Mouse (Mus musculus): ENCODE data around the gene Epha2.

Epha2 gene

DNA sequence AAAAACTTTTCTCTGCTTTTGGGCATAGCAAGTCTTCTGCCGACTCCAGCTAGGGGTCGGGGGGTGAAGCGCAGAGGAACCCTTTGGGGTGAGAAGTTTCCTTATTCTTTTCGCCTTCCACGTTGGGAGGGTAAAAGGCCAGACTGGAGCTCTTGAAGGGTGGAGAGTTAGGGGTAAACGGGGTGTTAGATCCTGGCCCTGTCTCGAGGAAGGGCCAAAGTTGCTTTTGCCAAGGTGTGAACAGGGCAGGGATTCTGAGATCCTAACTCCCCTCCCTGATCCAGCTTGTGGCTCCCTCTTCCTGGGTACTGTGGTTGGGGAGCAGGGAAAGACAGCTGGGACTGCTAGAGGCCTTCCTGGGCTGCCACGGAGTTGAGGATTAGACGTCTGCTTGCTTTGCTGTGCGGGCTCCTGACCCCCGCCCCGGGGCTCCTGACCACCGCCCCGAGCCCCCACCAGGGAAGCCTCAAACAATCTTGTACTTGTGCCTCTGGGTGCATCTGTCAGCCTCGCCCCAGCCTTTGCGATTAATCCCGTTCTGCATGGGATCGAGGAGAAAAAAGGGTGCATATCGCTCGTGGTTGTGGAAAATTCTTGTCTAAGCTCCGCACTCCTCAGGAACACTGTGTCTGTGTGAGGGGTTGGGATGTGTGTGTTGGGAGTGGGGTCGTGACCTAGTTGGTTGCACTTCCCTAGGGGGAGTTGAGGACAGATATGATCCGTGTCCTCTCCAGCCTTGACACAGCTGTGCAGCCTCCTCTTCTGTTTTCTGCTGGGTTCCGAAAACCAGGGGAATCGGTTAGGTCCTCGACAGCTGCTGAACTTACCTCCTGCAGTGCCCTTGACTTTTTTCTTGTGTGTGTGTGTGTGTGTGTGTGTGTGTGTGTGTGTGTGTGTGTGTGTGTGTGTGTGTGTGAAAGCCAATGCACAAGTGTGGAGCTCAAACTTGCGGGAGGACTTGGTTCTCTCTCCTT, 1.7 kb downstream of the Epha2 start:
- in situ Hi-C loops (cut with MboI, MseI): no loop called here

DNA sequence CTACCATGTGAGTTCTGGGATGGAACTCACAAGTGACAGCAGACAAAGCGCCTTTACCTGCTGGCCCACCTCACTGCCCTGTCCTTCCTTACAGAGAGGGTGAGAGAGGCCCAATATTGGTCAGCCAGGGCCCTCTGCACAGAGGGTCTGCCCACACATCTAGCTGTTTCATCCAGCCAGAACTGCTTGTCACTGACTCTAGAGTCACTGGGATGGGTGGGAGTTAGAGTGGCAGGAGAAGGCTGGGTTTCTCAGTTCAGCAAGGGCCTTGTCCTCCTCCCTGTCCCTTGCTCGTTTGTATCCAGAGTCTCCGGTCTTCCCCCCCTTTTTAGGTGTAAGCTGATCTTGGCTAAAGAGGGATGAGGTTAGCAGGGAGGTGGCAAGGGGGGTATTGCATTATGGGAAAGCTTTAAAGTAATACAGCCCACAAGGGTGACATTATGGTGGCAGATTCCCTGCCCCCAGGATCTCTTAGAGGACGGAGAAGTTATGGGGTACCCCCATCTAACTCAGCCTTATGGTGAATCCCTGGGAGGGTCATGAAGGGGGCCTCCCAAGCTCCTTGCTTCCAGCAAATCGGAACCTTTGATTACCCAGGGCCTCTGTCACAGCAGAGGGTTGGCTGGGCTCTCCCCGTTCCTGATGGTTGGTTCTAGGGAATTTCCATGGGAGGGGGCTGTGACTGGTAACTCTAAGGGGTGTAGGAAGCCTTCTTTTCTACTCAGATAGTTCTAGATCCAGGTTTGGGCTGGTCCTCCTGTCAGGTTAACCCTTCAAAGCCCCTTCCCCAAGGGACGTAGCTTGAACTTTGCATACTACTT, 2.6 kb downstream of the Epha2 start:
- in situ Hi-C loops (cut with MboI, MseI): no loop called here

DNA sequence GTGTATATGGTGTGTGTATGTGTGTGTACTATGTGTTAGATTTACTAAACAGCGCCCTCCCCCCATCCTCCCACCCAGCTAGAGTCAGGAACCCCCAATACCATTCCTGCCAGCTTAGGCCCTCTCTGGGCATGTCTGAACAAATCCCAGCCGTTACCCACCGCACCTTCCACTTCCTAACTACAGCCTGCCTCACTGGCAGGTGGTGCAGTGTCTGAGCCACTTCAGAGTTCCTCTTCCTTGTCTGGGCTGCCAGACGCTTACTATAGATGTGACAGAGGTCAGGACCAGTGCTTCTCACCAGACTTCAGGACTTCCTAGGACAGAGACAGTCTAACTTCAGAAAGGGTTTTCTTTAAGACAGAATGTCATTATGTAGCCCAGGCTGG, 3.2 kb downstream of the Epha2 start:
- in situ Hi-C loops (cut with MboI, MseI): no loop called here

DNA sequence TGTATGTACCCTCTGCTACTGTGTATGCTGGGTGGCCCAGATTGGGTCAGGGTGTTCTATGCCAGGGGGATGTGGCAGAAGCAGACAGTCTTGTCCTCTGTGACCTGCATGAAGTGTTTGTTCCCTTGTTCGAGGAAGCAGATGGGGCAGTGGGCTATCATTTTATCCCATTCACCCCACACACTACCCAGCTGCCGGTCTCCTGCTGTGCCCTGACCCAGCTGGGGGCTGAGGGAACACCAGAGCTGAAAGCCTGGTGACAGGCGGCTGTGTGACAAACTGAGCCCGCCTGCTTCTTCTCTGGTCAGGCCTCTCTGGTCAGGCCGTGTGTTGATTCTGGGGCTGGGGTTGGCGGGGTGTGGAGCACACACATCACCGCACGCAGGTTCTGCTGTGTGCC, 5.0 kb downstream of the Epha2 start:
- in situ Hi-C loops (cut with MboI, MseI): no loop called here

DNA sequence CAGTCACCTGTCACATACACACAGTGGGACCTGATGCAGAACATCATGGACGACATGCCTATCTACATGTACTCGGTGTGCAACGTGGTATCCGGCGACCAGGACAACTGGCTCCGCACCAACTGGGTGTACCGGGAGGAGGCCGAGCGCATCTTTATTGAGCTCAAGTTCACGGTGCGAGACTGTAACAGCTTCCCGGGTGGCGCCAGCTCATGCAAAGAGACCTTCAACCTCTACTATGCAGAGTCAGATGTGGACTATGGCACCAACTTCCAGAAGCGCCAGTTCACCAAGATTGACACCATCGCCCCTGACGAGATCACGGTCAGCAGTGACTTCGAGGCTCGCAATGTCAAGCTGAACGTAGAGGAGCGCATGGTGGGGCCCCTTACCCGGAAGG, 7.3 kb downstream of the Epha2 start:
- in situ Hi-C loops (cut with MboI, MseI): no loop called here

DNA sequence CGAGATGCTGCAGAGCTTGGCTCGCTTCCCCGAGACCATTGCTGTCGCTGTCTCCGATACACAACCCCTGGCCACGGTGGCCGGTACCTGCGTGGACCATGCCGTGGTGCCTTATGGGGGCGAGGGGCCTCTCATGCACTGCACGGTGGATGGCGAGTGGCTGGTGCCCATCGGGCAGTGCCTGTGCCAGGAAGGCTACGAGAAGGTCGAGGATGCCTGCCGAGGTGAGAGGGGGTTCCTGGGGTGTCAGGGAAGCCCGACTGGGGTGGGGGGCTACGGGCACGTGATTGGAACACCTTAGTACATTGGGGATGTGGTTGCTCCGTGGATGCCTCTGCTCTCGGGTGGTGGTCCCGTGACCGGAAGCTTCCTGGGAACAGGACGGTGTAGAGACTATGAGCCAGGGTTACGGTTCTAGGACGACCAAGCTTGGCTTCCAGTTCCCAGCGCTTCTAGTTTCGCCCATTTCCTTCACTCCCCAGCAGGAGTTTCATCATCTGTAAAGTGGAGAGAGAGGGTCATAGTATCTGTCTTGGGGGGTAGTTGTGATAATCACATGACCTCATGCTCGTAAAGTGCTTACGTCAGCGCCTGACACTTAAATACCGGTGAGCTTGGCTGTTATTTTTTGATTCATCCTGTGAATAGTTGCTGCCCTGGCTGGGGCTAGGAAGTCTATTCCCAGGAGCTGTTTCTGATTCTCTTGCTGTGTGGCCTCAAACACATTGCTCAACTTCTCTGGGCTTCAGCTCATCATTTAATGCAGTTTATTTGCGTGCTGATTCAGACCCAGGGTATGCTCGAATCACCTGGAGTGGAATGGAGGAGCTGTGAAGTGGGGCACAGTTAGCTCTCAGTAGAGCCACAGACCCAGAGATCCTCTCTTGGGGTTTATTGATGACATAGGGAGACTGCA, 8.1 kb downstream of the Epha2 start:
- in situ Hi-C loops (cut with MboI, MseI): no loop called here

DNA sequence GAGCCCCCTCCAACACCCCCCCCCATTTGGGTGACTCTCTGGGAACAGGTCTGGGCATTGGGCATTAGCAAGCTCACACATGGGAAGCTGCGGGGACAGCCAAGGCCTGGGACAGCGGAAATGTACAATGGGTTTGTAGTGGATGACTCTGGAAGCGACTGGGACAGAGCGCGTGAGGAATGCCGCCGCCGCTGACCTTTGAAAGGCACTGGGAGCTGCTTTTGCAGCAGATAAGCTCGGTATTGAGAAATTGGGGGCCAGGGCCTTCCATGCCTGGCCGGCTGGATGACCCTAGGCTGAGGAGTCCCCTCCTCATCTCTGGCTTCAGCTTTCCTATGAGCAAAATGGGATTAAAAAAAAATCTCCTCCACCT, 8.7 kb downstream of the Epha2 start:
- in situ Hi-C loops (cut with MboI, MseI): no loop called here

DNA sequence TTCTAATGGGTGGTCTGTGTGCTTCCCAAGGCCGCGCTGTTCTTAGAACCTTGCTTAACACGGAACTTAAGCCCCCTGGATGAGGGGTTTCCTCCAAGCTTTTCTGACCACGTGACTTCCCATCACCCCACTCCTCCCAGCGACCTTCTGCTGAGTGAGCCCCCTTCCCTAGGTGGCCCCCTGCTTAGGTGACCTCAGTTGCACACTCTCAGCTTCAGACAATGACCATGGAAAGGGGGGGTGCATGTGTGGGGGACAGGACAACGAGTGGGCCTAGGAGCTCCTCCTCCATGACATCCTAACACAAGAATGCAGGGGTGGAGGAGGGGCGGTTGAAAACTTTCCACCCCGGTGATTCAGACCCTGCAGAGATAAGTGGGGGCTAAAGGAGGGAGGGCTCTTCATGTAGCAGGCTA, 9.2 kb downstream of the Epha2 start:
- in situ Hi-C loops (cut with MboI, MseI): no loop called here

DNA sequence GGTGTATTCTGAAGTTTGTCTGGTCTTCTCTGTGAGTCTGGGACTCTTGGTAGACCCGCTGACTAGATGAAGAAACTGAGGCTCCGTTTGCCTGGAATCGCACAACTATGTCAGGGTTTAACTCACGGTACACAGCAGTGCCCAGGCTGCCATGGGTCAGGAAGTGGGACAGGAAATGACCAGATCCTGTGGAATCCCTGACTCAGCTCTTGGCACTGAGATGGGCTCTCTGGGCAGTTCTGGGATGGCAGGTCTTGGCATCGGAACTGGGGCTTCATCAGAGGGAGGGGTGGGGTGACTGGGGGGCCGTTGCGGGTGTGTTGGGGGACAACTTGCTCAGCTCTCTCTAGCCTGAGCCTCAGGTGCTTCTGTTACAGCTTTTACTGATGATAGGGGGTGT, 10.0 kb downstream of the Epha2 start:
- in situ Hi-C loops (cut with MboI, MseI): no loop called here

DNA sequence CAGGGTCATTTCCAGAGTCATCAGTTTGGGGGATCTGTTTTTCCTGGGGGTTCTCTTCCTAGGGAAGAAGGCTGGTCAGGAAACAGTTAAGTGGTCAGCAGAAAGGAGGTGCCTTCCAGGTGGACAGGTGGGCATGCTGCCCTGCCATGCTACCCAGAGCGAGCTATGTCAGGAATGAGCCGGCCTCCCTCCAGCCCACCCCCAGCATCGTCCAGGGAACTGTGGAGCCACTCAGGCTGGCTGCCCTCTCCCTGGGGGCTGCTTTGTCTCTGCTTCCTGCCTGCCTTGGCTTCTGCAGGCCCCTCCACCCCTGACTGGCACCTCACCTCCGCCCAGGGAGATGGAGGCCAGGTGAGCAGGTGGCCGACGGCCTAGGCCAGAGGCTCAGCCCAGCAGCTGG, 10.5 kb downstream of the Epha2 start:
- in situ Hi-C loops (cut with MboI, MseI): no loop called here

DNA sequence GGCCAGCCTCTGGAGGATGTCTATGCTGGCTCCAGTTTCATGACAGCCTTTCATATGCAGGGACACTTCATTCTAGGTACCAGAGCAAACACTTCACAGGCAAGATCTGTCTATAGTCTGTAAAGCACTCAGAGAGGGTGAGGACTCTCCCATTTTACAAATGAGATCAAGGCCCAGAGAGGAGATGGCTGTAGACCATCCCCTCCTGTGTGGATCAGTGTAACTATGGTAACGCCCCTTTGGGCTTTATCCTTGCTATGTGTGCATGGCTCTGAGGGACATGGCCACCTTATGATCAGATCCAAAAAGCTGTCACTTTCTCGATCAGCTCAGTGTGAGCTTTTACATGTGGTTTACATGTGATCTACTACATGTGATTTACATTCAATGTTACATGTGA, 10.9 kb downstream of the Epha2 start:
- in situ Hi-C loops (cut with MboI, MseI): no loop called here

DNA sequence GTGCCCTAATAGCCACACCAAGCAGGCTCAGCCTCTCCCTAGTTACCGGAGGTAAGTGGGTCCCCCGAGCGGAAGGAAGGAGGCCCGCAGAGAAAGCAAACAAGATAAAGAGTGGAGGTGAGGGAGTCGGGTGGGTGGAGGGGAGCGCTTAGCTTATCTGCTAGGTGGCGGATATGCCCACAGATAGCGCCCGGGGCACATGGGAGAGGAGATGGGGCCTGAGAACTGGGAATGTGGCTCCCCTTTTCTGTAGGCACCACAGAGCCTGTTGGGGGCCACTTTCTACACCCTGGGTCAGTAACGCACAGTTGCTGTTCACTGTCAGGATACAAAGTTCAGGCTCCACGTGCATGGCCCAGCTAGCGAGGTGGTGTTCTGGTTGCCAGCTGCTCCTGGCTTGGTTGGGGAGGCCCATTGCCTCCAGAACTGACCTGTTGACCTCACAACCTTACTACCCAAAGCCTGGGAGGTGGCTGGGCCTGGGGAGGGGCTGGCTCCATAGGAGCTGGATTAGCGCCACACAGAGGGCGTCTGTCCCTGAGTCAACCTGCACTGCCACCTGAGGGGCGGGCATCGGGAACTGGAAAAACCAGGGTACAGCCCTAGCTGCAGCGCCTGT, 11.6 kb downstream of the Epha2 start:
- in situ Hi-C loops (cut with MboI, MseI): no loop called here

DNA sequence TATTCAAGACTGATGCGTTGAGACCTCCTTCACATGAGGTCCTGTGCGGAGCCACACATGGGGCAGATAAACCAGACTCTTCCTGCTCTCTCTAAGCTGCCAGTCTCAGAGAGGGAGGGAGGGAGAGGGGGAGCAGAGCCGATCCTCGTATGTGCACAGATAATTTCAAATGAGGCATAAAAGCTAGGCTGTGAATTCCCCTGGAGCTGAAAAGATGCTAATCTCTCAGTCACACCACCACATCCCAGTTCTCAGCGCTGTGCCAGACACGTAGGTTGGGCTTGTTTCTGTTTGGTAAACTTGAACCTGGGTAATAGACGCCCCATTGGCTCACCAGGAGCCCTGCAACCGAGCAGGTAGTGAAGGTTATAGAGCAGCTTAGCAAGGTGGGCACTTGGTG, 12.4 kb downstream of the Epha2 start:
- in situ Hi-C loops (cut with MboI, MseI): no loop called here

DNA sequence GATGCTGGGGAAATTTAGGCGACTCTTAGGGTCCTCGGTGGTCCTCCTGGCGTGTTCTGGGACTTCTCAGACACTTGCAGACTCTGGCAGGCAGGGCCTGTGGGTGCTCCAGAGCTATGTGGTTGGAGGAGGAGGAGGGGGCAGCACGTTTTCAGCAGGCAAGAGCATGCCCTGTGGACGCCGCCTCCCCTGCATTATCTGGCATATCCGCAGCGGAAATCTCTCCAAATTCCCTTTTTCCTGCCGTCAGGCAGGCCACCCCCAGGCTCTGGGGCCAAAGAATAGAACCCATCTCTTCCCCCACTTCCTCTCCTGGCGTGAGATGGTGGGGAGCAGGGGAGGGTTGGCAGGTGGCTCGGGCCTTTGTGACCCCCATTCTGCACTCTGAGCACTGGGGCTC, 12.9 kb downstream of the Epha2 start:
- in situ Hi-C loops (cut with MboI, MseI): no loop called here

DNA sequence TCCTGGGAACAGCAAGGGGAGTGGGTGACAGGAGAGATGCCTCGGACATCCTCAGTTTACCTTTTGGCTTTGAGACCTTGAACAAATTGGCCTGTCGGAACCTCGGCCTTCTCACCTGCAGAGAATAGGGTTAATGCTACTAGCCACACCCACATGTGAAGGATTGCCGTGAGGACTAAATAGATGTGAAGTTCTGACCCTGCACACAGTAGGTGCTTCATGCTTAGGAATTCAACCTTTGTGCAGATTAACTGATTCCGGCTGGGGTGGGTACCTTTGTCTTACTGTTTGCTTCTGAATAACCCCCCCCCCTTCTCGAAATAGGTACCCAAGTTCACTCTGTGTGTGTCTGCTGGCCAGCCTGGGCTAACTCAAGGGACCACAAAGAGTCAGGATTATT, 13.7 kb downstream of the Epha2 start:
- in situ Hi-C loops (cut with MboI, MseI): no loop called here

DNA sequence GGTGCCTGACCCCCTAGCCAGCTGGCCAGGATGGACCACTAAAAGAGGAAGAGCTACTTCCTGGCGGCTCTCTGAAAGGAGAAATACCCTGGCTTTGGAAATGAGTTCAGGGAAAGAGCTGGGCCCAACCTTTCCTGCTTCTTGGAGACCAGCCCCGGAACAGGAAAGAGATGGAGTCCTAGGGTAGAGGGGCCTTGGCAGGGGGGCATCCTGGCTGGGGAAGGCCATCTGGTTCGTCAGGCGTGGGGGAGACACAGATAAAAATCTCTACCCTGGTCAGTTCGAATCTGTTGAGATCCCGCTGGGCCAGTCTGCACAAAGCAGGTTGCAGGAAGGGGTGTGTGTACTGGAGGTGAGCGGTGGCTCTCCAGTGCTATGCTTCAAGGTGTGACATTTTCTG, 15.0 kb downstream of the Epha2 start:
- in situ Hi-C loops (cut with MboI, MseI): no loop called here

DNA sequence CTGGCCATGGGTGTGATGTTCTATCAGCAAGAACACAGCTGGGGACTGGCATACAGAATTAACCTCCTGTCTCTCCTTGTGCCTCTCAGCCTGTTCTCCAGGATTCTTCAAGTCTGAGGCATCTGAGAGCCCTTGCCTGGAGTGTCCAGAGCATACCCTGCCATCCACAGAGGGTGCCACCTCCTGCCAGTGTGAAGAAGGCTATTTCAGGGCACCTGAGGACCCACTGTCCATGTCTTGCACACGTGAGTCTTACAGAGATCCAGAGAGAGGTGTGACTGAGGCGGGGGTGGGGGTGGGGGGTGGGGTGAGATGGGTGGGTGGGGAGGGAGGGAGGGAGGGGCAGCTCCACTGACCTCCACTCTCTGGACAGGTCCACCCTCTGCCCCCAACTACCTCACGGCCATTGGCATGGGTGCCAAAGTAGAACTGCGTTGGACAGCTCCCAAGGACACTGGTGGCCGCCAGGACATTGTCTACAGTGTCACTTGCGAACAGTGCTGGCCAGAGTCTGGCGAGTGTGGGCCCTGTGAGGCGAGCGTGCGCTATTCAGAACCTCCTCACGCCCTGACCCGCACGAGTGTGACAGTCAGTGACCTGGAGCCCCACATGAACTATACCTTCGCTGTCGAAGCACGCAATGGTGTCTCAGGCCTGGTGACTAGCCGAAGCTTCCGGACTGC, 15.6 kb downstream of the Epha2 start:
- in situ Hi-C loops (cut with MboI, MseI): no loop called here

DNA sequence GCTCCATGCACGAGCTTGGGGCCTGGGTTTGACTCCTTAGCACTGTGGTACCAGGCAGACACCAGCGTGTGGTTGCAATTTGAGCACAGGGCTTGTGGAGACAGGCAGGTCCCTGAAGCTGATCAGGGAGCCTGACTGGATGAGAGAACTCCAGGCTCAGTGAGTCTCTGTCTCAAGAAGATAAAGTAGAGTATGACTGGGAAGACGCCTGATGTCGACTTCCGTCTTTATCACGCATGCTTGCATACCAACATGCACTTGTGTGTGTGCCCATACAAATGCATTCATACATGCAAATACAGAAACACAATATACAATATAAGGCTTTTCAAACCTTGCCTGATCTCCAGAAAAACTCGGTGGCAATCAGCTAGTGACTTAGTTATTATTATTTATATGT, 16.9 kb downstream of the Epha2 start:
- in situ Hi-C loops (cut with MboI, MseI): no loop called here

DNA sequence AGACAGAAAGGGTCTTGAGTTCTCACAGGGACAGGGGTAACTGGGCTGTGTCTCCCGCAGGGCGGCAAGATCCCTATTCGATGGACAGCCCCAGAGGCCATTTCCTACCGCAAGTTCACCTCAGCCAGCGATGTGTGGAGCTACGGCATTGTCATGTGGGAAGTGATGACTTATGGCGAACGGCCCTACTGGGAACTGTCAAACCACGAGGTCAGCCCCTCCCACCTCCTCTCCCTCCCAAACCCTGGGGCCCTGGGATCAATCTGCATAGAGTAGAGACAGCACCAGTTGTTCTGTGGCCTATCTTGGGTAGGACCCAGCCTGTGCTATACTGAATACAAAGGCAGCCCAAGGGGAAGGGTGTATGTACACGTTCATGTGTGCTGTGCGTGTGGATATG, 21.5 kb downstream of the Epha2 start:
- in situ Hi-C loops (cut with MboI, MseI): loop anchor here (10.0 kb wide), 1 partner anchor 812 kb away; no protein-coding TSS in a partner anchor

DNA sequence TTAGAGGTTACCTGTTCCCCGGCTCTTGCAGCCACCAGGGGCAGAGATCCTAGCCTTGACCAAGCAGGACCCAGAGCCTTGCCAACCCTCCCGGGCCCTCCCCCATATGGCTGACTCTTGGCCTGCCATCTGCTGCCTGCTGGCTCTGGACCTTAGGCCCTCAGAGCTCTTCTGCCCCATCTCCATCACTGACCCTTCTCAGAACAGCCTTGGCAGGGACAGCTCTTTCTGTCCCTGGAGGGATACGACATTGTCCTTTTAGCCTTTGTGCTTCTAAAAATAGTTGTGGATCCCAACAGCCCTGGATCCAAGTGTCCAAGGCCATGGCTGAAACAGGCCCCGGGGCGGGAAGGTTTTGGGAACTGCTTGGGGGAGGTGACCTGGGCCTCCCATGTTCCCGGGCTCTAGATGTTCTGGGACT, 23.7 kb downstream of the Epha2 start:
- in situ Hi-C loops (cut with MboI, MseI): loop anchor here (10.0 kb wide), 1 partner anchor 810 kb away; no protein-coding TSS in a partner anchor

DNA sequence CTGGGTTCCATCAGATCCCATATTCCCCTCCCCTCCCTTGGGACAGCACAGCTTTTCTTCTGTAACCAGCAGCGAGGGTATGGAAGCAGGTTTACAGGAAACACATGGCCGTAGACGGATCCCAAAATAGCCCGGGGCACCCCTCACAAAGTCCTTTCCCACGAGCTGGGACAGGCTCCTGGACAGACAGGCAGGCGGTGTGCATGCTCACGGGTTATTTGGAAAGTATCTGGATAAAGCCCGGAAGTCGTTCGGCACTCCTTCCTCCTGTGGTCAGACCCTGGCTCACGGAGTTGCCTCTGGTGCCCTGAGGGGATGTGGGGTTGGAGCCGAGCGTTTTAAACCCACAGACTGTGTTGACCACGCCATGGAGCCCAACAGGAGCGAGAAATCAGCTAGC, 24.6 kb downstream of the Epha2 start:
- in situ Hi-C loops (cut with MboI, MseI): loop anchor here (10.0 kb wide), 1 partner anchor 809 kb away; no protein-coding TSS in a partner anchor

Data from regulatory T cell (primary cell).